Comparison of ENCODE assay signal across 8 mouse cellular contexts in the genomic region with DNA sequence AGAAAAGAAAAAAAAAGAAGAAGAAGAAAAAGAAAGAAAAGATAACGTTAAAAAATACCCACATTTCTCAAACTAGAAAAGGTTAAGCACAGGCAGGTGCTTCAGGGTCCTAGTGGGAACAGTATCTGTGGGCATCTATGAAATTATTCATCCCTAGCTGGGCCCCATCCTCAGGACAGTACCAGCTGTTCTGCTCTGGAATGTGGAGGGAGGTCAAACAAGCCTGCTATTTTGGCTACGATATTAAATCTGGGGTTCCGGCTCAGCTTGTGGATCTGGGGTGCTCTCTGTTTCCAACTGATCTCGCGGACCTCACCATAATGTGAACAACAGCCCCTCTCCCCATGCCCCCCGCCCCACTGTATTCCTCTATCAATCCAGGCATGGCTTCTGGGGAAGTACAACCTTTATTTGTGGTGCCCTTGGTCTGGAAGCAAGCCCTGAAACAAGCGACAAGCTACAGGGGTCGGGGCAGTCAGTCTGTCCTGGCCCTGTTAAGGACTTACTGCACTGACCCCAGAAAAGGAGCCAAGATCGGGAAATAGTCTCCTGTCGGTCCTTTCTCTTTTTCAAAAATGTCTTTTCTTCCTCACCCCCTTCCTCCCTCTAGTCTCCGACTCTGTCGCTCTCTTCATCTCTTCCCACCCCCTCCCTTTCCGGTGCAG. TPM values are rescaled to one million over a fixed set of nuclear protein-coding genes. Genes with fewer than 3 reads are reported as not detected.
DNase-seq lines count a peak whose midpoint lies in the region; ATAC-seq lines count a peak whose summit lies in the region.
"Had no signal": no experiment of that assay in that cellular context is flagged by ENCODE, and none has a peak within 500 bp of the region (broad histone marks: within the 10 kb centered on the region; RNA-seq: fewer than 3 reads in every experiment).

No protein-coding gene starts in this region.

- peak overlapping the region; percentile 80 for H3K4me2 ChIP-seq in forebrain, embryonic 14.5 days (ENCODE audit: low read length)
- H3K4me2 ChIP-seq in liver, embryonic 13.5 days: peak overlapping the region; percentile 68
- H3K4me2 ChIP-seq in stomach, embryonic 16.5 days (ENCODE audit: low read depth, low read length): peak overlapping the region; percentile 67

- H3K9ac ChIP-seq in forebrain, embryonic 14.5 days (ENCODE audit: low read length): peak overlapping the region; percentile 59
- no peak overlapping the region for H3K9ac ChIP-seq in liver, embryonic 13.5 days
- peak overlapping the region; percentile 72 for H3K9ac ChIP-seq in stomach, embryonic 16.5 days (ENCODE audit: low read length)

- H3K9me3 ChIP-seq in megakaryocyte, embryonic 14.5 days: no peaks in the 10 kb centered on the region
- H3K9me3 ChIP-seq in forebrain, embryonic 14.5 days (replicated peaks; ENCODE audit: control insufficient read depth, low read length): no peaks in the 10 kb centered on the region
- H3K9me3 ChIP-seq in liver, embryonic 13.5 days (replicated peaks): no peaks in the 10 kb centered on the region
- no peaks in the 10 kb centered on the region for H3K9me3 ChIP-seq in stomach, embryonic 16.5 days (replicated peaks; ENCODE audit: control insufficient read depth, low read length)

- no peak for ATAC-seq in megakaryocyte, adult 5-6 weeks (ENCODE audit: poor library complexity, severe bottlenecking)
- no peak; the same call in none of the 2 replicates for ATAC-seq in forebrain, embryonic 14.5 days
- no peak for ATAC-seq in liver, embryonic 13.5 days (ENCODE audit: low read depth)
- ATAC-seq in stomach, embryonic 16.5 days (ENCODE audit: insufficient read depth, low FRiP score): no peak

- H3K4me1 ChIP-seq in megakaryocyte, embryonic 14.5 days: peaks cover 22% of the 10 kb centered on the region
- 0 out of 2 replicates have a peak, but pooled peaks cover 4% of the 10 kb centered on the region for H3K4me1 ChIP-seq in forebrain, embryonic 14.5 days (ENCODE audit: control insufficient read depth, insufficient read depth, low read length)
- peaks cover 4% of the 10 kb centered on the region for H3K4me1 ChIP-seq in liver, embryonic 13.5 days (replicated peaks)
- H3K4me1 ChIP-seq in stomach, embryonic 16.5 days (ENCODE audit: control insufficient read depth, insufficient read depth, low read length): peaks cover 14% of the 10 kb centered on the region

- peak overlapping the region; percentile 87 for H3K4me3 ChIP-seq in megakaryocyte, embryonic 14.5 days (replicated peaks)
- peak overlapping the region; percentile 40 for H3K4me3 ChIP-seq in forebrain, embryonic 14.5 days (ENCODE audit: low read depth, low read length)
- H3K4me3 ChIP-seq in liver, embryonic 13.5 days (replicated peaks): peak overlapping the region; percentile 53
- peak overlapping the region; percentile 55 for H3K4me3 ChIP-seq in stomach, embryonic 16.5 days (replicated peaks; ENCODE audit: low read length)

- DNase-seq in forebrain, embryonic 14.5 days (ENCODE audit: low spot score): no peak
- no peak for DNase-seq in liver, embryonic 13.5 days
- no peak for DNase-seq in adrenal gland, postnatal 4 days (ENCODE audit: low spot score in 2 of 2)
- DNase-seq in layer of hippocampus, adult 8-10 months (ENCODE audit: low spot score in 2 of 2): no peak

- H3K36me3 ChIP-seq in megakaryocyte, embryonic 14.5 days (replicated peaks; ENCODE audit: low read length): no peaks in the 10 kb centered on the region
- H3K36me3 ChIP-seq in forebrain, embryonic 14.5 days (ENCODE audit: control insufficient read depth, insufficient read depth, low read length): no peaks in the 10 kb centered on the region
- H3K36me3 ChIP-seq in liver, embryonic 13.5 days: no peaks in the 10 kb centered on the region
- no peaks in the 10 kb centered on the region for H3K36me3 ChIP-seq in stomach, embryonic 16.5 days (ENCODE audit: control insufficient read depth, insufficient read depth, low read length)

- no peak overlapping the region for H3K27ac ChIP-seq in forebrain, embryonic 14.5 days (ENCODE audit: low read depth, low read length)
- no peak overlapping the region for H3K27ac ChIP-seq in liver, embryonic 13.5 days
- H3K27ac ChIP-seq in stomach, embryonic 16.5 days (ENCODE audit: low read length): peak overlapping the region; percentile 74
- H3K27ac ChIP-seq: macrophage had no signal

- 26% methylated on average over 13 of the region's 13 CpGs for WGBS in forebrain, embryonic 14.5 days
- WGBS in liver, embryonic 13.5 days (ENCODE audit: insufficient replicate concordance): 25% methylated on average over 13 of the region's 13 CpGs
- 17% methylated on average over 13 of the region's 13 CpGs for WGBS in stomach, embryonic 16.5 days

- peaks cover 66% of the 10 kb centered on the region for H3K27me3 ChIP-seq in megakaryocyte, embryonic 14.5 days (replicated peaks)
- peaks cover 18% of the 10 kb centered on the region for H3K27me3 ChIP-seq in forebrain, embryonic 14.5 days (replicated peaks; ENCODE audit: control insufficient read depth, insufficient read depth, low read length)
- peaks cover 43% of the 10 kb centered on the region for H3K27me3 ChIP-seq in liver, embryonic 13.5 days
- H3K27me3 ChIP-seq in stomach, embryonic 16.5 days (ENCODE audit: control insufficient read depth, insufficient read depth, low read length): no peaks in the 10 kb centered on the region

RNA-seq across cellular contexts. Expression of gene Colca2, which starts 0.4 kb away (rescaled TPM):
- polyA plus RNA-seq in megakaryocyte, embryonic 14.5 days (2012; ENCODE audit: insufficient read depth, low replicate concordance): not detected in 2 replicates
- not detected in 2 replicates for total RNA-seq in megakaryocyte, adult 5-6 weeks (2015)
- total RNA-seq in megakaryocyte, adult 5-6 weeks (2017): not detected in 2 replicates
- polyA plus RNA-seq in forebrain, embryonic 14.5 days (2014; fragmentation: Nextera tagmentation; extraction: Ambion mirVana): 0.80 and 1.7 TPM in 2 replicates
- 0.12 and 0.32 TPM in 2 replicates for polyA plus RNA-seq in liver, embryonic 13.5 days (2015; fragmentation: Nextera tagmentation; extraction: Ambion mirVana)
- polyA plus RNA-seq in stomach, embryonic 16.5 days (2015; fragmentation: Nextera tagmentation; extraction: Ambion mirVana): 8.7 and 9.3 TPM in 2 replicates
- 1 to 10 TPM; 3.8 to 6.1 TPM for total RNA-seq in adrenal gland, postnatal 4 days (2021)
- 1 to 10 TPM in 3 of 4 experiments, under 1 TPM in 1; 0.87 to 1.7 (median 1.5) TPM for total RNA-seq in layer of hippocampus, adult 8-10 months (2022)

RNA-seq across cellular contexts. Expression of gene 1810046K07Rik, which starts 50.8 kb away (rescaled TPM):
- polyA plus RNA-seq in megakaryocyte, embryonic 14.5 days (2012; ENCODE audit: insufficient read depth, low replicate concordance): not detected in 2 replicates
- not detected in 2 replicates for total RNA-seq in megakaryocyte, adult 5-6 weeks (2015)
- total RNA-seq in megakaryocyte, adult 5-6 weeks (2017): not detected in 2 replicates
- not detected in 2 replicates for polyA plus RNA-seq in forebrain, embryonic 14.5 days (2014; fragmentation: Nextera tagmentation; extraction: Ambion mirVana)
- not detected in 2 replicates for polyA plus RNA-seq in liver, embryonic 13.5 days (2015; fragmentation: Nextera tagmentation; extraction: Ambion mirVana)
- polyA plus RNA-seq in stomach, embryonic 16.5 days (2015; fragmentation: Nextera tagmentation; extraction: Ambion mirVana): 0.87 and 0.94 TPM in 2 replicates
- under 1 TPM in 1 of 2 experiments, not detected in 1; 0.31 TPM for total RNA-seq in adrenal gland, postnatal 4 days (2021)
- total RNA-seq in layer of hippocampus, adult 8-10 months (2022): not detected
- polyA plus RNA-seq: macrophage had no signal
